Mouse (Mus musculus) T-cell, adult 2 months (primary cell): ENCODE results near the gene Cdkn2b.

Experiments used
- DNase-seq: peaks from one replicate; pipeline ENCODE4 v3.0.0; 2022; ENCODE audit warnings: low spot score

Cdkn2b gene

GRCm38 (mm10) chr4:89289028-89289427, 21.8 kb downstream of the Cdkn2b start:
- no peak for DNase-seq

- no peak for DNase-seq
Measured at GRCm38 (mm10) chr4:89286566-89286965, 24.3 kb downstream of the Cdkn2b start.

DNA sequence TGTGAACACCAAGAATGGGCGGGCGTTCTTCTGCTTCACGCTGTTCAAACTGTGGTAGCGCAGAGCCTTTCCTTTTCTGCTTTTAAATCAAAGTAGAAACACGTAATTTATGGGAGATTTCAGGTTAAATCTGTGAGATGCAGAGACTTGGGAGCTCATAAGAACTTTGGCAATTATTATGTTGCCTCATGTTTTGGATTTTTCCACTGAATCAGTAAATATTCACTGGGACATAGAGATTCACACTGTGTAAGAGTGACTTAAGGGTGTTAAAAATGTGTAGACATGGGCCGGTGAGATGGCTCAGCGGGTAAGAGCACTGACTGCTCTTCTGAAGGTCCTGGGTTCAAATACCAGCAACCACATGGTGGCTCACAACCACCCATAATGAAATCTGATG, 25.2 kb downstream of the Cdkn2b start:
- no peak for DNase-seq

- no peak for DNase-seq
Measured at GRCm38 (mm10) chr4:89282661-89283060, 28.2 kb downstream of the Cdkn2b start.

DNA sequence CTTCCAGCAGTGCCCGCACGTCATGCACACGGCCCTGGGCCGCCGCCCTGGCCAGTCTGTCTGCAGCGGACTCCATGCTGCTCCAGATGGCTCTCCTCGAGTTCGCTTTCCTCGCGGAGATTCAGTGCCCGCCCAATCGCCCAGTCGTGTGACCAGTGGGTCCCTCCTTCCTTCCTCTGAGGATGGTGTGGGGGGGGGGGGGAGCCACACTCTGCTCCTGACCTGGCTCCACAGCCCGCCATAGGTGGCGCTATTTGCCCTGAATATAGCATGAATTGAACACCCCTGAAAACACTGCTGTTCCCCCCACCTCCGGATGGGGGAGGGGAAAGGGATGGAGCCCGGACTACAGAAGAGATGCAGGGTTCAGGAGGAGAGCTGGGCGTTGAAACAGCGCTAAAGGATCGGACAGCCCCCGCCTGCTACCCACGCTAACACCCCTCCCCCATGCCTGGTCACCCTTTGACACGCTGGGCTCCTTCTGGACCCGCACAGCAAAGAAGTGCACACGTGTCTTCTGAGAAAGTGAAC, 28.7 kb downstream of the Cdkn2b start:
- DNase-seq, result no peak

GRCm38 (mm10) chr4:89281236-89281635, 29.6 kb downstream of the Cdkn2b start:
- no peak for DNase-seq

DNA sequence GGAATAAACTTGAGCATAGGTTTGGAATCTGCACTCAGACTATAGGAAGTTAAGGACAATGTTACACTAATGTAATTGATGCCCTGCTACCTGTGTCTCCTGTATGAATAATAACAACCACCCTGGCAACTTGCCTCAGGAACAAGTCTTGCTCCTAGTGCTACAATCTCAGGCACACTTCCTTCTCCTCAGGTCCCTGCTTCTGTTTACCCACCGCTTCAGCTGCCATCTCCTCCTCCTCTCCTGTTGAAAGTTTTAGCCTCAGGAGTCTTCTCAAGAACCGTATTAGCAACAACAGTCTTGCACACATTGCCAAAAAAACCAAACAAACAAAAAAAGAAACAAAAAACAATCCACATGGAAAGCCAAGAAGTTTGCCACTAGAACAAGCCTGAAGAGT, 31.2 kb downstream of the Cdkn2b start:
- DNase-seq, result no peak

DNA sequence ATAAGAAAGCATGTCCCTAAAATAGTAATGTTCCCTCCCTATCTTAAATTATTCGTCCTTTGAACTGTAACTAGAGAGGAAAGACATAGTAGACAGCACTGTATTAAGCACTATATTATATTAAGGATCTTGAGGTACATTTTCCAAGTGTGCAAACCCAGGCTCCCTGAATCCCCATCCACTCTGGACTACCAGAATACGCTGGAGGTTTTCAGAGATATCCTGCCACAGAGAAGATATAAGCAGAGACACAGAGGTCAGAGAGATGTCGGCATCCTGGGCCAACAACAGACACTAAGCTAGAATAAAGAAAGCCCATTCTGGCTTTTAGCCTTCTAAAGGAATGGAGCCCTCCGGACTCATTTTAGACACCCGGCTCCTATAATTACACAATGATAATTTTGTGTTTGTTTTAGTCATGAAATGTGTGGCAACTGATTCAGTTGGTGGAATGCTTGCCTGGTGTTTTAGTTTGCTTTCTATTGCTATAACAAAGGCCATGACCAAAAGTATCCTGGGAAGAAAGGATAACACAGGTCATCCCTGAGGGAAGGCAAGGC, 33.4 kb downstream of the Cdkn2b start:
- DNase-seq, result no peak

- DNase-seq, result no peak
Measured at GRCm38 (mm10) chr4:89276669-89277219, 34.1 kb downstream of the Cdkn2b start.

GRCm38 (mm10) chr4:89275811-89276584, 34.8 kb downstream of the Cdkn2b start:
- no peak for DNase-seq

GRCm38 (mm10) chr4:89274829-89275548, 35.9 kb downstream of the Cdkn2b start:
- no peak for DNase-seq

- no peak for DNase-seq
Measured at GRCm38 (mm10) chr4:89274006-89274405, 36.8 kb downstream of the Cdkn2b start.

GRCm38 (mm10) chr4:89273585-89273984, 37.3 kb downstream of the Cdkn2b start:
- DNase-seq, result no peak

GRCm38 (mm10) chr4:89272961-89273540, 37.8 kb downstream of the Cdkn2b start:
- DNase-seq, result no peak

DNA sequence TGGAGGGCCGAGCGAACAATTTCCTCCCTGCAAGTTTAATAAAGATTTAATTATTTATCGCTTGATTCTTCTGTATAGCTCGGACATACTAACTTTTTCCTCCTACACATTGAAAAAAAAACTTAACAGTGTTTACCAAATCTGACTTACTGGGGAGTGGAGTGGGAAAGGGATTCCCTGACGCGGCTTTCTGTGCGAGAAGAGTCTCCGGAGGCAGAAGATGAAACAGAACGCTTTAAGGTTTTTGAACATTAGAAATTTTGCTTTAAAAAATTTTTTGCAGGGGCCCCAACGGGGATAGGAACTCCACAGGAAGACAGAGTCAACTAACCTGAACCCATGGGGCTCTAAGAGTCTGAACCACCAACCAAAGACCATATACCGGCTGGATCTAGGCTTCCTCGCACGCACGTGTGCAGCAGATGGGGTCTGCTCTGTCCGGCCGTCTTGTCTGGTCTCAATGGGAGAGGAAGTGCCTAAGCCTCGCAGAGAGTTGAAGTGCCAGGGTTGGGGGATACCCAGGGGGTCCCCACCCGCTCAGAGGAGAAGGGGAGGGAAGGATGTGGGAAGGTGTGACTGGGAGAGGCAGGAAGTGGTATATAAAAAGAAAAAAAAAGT, 38.6 kb downstream of the Cdkn2b start:
- no peak for DNase-seq

DNA sequence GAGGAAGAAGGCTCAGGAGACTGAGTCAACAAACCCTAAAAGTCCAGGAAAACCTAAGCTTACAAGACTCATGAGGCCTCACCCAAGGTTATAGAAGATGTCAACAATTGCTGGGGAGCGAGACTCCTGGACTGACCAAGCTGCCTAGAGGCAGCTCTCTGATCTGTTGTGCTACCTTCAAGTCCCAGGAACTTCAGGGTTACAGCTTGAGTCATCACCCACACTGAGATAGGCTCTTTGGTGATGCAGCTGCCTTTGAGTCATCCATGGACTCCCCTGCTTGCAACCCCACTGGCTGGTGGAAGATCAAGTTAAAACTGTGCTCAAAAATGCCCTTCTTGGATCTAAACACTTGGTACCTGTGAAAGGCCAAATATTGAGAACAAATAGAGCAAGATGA, 53.1 kb downstream of the Cdkn2b start:
- no peak for DNase-seq
